Mouse (Mus musculus): ENCODE results near the gene Sertad1.

The Sertad1 gene

DNA sequence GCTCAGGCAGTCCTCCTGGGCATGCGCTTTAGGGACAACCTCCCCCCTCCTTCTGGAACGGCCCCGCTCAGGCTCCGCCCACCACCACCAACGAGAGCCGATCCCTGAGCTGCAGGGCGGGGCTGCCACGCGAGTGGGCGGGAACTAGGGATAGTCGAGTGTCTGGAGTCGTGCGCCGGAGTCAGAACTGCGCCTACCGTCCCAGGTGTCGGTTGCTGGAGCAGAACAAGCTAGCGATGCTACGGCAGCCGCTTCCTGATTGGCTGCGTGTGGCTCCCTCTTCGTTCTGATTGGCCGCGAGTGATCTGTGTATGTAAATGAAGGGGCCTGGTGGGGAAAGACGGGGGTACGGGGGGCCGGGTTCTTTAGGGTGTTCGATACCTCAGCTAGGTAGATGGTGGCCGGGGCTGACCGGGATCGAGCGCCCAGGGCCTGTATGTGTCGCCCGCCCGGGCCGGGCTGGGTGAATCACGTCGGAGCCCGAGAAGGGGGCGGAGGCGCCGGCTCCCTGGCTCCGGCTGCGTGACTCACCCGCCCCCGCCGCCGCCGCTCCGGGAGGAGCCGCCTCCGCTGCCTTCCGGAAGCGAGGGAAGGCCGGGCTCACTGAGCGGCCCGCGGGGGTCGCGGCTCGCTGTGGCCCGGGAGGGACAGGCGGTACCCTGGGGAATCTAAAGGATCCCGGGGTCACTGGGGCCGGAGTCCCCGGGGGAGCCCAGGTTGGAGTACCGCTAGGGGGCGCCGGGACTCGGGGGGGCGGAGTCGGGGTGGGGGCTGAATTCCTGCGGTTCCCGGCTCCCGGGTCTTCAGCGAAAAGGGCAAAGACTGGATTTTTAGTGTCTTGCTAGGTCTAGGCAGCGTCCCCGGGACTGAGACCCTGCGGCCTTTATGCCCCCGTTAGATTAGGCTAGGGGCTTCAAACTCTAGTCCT is at the start of gene Sertad1:
TSS of gene Sertad1 (plus strand) at position 141 of the 928 bp plus-strand sequence.
- peak; percentile 100 for DNase-seq (ENCODE audit: low spot score)

DNA sequence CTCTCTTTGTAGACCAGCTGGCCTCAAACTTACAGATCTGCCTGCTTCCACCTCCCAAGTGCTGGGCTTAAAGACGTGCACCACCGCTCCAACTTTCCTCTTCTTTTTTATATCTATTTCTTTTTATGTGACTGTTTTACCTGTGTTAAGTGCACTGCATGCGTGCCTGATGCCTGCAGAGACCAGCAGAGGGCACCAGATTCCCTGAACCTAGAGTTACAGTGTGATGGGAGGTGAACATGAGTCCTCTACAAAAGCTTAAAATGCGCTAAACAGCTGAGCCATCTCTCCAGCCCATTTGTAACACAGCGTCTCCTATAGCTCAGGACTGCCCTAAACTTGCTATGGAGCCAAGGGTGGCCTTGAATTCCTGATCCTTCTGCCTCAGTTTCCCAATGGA is 49.2 kb upstream of the Sertad1 start:
- DNase-seq (ENCODE audit: low spot score) = no peak

DNA sequence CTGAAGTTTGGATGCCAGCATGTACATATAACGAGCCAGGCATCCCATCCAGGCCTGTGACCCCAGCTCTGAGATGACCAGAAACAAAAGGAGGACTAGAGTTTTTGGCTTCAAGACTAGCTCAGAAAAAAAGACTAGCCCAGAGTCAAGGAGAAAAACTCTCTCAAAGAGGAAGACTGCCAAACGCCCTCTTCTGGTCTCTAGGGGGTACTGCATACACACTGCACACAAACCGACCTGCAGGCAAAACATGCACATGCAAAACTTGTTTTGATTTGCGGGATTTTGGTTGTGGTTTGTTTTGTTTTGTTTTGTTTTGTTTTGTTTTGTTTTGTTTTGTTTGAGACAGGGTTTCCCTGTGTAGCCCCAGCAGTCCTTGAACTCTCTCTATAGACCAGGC is 46.7 kb upstream of the Sertad1 start:
- no peak for DNase-seq (ENCODE audit: low spot score)

DNA sequence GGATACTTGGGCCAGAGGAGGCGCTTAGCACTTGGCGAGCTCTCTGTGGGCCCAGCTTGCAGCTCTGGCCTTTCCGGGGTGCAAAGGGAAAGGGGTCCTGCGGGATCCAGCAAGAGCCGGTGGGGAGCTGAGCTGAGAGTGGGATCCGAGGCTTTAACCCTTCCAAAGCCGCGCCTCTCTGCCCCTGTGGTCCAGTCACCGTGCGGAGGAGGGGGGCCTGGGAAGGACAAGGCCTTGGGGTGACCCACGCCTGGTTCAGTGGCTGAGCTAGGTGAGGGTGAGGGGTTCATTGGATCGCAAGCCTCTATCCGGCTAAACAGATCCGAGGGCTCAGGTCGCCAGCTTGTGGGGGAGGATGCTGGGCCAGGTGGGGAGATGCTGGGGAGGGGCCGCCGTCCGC is 40.7 kb upstream of the Sertad1 start:
- no peak for DNase-seq (ENCODE audit: low spot score)

DNA sequence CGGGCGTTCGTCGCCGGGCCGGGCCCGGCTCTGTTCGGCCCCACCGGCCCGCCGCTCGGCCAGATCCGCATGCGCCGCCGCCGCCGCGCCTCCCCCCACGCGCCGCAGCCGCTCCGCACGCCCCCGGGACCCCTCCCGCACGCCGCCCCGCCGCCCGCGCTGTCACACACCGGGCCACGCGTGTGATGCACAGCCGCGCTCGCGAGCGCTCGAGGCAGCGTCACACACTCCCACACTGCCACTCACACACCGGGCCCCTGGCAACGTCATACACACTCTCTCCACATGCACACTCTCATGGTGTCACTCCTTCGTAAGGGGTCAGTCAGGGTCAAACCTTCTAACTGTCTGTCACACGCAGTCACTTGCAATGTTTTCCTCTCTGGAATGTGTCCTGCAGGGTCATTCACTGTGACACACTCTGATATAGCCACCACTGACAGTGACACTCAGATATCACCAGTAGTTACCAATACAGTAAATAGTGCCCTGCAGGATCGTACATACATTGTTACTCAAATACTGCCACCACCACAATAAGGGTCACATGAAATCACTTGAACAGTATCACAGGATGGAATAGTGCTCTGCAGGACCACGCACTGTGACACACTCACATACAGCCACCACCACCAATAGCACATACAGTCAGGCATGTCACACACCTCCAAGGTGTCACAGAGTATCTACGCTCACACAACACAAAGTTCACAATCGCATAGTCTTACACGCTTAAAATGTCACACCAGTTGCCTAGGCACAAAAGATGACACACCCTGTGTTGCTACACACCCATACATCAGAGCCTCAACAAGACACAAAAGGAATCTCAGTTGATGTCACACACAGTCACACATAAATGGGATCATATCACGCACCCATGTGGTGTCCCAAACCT is 39.9 kb upstream of the Sertad1 start:
- no peak for DNase-seq (ENCODE audit: low spot score)

DNA sequence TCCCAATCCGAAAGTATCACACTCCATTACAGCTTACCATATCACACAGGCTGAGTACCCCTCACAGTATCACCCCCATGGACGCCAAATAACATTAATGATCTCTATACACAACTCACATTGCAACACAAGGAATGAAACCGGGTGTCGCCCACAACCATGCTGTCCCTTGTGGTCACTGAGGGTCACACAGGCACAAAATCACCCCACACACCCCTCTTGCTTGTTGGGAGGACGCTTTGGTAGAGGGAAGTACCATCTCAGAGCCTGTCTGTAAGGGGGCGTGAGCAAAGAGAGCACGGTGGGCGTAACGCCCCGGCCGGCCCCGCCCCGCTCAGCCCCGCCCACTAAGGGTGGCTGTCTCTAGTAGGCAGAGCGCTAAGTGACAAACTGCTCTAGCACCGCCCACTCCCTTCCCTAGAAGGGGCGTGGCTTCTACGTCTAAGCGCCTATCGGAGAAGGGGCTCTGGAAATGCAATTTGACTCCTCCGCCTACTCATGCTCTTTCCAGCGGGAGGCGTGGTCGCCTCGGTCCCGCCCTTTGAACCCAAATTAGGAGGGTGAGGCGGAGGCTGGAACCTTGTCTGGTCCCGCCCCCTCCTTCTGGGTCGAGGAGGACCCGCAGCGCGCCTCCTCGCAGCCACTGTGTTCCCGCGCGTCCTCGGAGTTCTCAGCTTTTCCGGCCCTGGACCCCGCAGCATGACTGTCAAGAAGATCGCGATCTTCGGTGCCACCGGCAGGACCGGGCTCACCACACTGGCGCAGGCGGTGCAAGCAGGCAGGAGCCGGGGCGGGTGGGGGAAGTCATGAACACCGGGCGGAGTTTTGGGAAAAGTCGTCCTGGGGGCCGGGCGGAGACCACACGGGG is 39.1 kb upstream of the Sertad1 start, which contains the start of the genes Sptbn4 and Blvrb:
TSS of gene Sptbn4 (minus strand) at position 268 of the 868 bp plus-strand sequence.
TSS of gene Blvrb (plus strand) at position 560 of the 868 bp plus-strand sequence.
- peak; percentile 96 for DNase-seq (ENCODE audit: low spot score)

DNA sequence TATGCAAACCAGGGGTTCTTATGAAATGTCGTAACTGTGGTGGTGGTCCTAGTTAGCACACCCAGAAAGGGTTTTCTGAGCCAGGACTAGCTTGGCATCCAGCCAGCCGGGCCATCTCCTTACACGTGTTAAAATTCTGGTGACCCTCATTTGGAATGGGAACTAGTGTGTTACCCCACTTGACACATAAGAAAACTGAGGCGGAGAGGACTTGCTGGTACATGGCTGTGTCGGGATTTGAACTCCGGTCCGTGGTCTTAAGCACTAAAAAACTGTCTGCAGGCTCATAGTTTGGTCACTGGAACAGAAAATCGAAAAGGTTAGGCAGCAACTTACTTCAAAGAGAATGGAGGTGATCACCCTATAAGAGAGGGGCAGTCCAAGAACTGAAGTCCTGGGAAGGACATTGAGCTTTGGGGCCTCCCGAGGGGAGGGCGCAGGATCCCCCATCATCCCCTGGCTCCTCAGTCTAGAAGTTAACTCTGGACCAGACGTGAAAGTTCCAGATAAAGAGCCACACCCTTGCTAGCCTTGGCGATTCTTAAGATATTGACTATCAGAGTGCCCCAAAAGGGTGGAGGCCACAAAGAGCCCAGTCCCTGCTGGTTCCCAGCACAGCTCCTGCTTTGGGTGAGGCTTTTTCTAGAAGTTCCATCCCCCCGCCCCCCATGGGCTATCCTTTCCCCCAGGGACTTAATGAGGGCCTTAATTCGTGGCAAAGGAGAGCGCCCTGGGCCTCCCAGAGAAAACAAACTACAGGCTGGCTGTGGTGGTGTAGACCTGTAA is 38.1 kb upstream of the Sertad1 start:
- DNase-seq (ENCODE audit: low spot score) = no peak

DNA sequence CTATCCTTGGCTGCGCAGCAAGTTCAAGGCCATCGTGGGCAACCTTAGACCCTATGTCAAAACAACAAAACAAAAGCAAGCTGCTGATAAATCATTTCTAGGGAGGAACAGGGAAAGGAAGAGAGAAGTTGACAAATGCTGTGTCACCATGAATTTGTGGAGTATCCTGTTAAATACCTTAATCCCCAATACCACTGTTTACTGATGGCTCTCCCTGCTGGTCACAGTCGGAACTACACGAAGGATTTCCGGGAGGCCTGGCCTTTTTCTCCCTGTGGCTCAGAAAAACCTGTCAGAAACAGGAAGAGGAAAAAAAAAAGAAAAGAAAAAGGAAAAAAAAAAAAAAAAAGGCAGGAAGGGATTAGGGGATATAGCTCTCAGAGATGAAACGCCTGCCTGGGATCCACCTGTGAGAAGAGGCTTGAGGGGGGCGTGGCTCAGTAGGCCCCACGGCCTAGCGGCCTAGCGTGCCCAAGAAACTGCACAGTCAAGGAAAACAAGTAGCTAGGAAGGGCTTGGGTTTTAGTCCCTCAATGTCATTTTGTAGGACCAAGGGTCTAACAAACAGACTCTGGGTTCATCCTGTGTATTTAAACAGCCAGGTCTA is 37.4 kb upstream of the Sertad1 start:
- DNase-seq (ENCODE audit: low spot score) = peak; percentile 51

DNA sequence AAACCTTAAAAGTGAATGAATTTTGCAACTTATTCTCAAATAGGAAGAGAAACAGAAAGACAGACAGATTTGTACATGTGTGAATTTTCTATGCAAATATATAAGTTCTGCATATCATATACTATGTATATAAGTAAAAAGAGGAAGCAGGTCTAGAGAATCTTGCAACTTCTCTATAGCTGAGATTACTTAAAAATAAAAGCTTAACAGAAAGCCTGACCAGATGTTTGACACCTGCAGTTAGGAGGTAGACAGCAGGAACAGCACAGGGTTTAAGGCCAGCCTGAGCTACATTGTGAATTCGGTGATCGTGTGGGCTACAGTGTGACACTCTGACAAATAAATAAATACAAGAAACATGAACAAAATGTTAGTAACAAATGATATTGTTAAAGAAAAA is 35.4 kb upstream of the Sertad1 start:
- no peak for DNase-seq (ENCODE audit: low spot score)

DNA sequence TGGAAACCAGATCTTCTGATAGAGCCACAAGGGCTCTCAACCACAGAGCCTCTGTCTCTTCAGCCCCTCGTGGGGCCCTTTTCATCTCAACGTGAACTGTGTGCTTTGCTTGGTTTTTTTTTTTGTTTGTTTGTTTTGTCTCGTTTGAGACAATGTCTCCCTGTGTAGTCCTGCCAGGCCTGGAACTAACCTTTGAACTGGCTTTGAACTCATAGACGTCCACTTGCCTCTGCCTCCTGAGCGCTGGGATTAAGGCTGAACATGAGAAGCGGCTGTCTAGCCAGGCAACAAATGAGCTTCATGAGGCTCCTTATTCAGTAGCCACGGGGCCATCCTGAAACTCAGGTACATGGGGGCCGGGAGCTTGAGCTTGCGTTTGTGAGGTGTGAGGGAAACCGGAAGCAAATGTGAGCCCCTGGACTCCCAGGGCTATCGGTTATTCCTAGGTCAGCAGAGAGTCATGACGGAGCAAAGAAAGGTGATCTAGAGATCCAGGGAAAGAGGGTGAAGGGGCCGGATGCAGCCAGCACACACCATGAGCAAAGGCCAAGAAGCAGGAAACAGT is 34.4 kb upstream of the Sertad1 start:
- no peak for DNase-seq (ENCODE audit: low spot score)

DNA sequence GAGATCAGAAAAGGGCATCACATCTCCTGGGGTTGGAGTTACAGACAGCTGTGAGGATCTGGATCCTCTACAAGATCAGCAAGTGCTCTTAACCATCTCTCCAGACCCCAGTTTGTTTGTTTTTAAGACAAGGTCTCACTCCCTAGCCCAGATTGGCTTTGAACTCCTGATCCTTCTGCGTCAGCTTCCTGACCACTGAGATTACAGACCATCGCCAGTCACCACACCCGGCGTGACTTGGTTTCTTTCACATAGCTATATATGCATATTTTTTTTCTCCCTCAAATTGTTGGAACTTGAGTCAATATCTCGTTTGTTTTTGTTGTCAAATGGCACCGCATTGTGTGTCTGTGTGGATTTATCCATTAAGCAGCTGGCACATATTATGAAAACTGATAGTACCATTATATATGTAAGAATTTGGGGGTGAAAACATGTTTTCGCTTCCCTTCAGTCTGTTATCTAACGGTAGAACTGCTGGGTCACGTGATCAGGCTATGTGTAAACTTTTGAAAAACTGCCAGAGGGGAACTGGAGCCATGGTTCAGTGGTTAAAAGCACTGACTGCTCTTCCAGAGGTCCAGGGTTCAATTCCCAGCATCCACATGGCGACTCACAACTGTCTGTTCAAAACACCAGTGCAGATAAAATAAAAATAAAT is 32.1 kb upstream of the Sertad1 start:
- no peak for DNase-seq (ENCODE audit: low spot score)

DNA sequence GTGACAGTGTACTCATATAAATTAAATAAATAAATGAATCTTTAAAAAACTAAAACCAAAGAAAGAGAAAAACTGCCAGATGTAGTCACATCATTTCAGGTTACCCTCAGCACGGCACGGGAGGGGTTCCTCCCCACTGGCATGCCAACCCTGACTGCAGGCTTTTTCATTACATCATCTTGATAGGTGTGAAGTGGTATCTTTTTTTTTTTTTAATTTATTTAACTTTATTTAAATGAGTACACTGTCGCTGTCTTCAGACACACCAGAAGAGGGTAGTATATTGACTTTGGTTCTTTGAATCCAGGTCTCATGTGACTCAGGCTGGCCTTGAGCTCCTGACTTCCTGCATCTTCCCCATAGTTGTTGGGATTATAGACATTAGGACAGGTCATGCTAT is 31.4 kb upstream of the Sertad1 start:
- no peak for DNase-seq (ENCODE audit: low spot score)

DNA sequence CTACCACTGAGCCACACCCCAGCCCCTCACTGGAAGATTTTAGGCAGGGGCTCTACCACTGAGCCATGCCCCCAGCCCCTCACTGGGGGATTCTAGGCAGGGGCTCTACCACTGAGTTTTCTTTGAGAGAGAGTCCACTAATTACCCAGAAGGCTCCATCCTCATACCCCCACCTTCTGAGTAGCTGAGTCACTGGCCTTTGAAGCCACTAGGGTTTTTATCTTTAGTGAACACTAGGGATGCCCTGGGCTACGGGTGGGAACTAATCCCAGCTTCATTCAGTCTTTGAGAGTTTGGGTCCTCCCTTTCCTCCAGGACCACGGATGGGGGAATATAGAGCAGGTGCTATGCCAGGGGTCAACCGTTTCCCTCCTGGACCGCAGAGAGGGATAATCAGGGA is 28.1 kb upstream of the Sertad1 start:
- no peak for DNase-seq (ENCODE audit: low spot score)

DNA sequence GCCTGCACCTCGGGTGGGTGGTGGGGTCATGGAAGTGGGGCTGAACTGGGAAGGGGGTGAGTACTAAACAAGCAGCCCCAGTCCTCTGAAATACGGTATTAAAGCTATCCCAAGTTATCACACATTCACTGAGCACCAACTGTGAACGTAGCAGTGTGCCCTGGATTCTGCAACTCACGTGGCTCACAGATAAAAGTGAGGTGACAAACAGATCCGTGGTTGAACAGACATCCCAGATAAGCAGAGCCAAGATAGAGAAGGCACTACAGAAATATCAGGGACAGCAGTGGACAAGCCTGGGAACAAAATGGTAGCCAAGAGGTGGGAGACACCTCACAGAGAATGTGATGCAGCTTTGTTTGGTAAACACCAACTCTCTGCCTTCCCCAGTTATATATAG is 27.1 kb upstream of the Sertad1 start:
- no peak for DNase-seq (ENCODE audit: low spot score)

DNA sequence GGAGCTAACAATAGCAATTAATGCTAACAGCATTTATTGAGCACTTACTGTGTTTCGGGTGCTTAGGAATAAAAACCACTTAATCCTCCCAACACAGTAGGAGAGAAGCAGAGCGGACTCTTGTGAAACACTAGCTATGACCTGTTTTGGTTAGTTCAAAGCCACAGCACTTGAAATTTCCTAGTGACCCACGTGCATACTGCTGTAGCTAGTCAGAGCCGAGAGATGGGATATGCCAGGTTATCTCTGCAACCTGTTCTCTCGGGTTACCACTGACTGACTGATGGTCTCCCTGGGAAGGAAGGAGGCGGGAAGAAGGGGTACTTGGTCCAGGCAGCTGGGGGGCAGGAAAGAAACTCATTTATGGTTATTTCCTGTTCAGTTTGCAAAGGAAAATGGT is 26.2 kb upstream of the Sertad1 start:
- DNase-seq (ENCODE audit: low spot score) = no peak

DNA sequence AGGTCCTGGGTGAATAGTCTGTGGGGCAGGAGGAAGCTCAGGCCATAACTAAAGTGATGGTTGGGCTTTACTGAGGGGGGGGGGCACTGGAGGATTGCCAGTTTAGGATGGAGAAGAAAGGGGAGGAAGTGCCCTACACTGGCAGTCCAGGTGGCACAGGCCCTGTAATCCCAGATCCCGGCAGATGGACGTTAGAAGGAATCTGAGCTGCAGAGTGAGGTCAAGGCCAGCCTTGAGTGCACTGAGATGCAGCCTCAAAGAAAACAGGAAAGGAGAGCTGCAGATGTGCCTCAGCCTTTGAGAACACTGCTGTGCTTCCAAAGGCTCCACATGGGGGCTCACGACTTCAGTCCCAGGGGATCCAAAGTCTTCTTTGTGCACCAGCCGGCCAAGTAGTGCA is 19.1 kb upstream of the Sertad1 start:
- DNase-seq (ENCODE audit: low spot score) = no peak

DNA sequence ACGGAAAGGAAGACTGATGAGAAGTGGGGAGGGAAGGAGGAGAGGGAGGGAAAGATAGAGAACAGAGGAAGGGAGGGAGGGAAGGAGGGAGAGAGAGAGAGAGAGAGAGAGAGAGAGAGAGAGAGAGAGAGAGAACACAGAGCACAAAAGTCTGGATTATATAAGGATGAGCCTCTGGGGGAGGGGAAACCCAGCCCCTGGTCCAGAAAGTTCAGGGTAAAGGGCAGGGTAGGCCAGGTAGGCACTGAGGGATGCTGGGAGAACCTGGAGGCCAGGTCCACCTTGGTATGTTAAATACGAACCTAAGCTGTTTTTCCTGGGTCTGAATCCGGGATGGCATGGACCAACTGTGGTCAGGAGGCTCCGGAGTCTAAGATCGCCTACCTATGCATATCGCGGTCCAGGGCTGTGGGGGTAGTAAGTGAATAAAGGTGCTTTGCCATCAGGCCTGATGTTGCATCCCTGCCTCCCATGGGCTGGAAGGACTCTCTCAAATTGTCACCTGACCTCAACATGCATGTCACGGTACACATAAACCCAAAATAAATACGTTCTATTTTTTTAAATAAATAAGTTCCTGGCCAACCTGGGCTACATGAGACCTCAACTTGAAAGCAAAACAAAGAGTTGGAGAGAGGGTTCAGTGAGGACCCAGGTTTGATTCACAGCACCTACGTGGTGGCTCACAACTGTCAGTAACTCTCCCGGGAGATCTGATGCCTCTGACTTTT is 15.2 kb upstream of the Sertad1 start:
- DNase-seq (ENCODE audit: low spot score) = no peak

DNA sequence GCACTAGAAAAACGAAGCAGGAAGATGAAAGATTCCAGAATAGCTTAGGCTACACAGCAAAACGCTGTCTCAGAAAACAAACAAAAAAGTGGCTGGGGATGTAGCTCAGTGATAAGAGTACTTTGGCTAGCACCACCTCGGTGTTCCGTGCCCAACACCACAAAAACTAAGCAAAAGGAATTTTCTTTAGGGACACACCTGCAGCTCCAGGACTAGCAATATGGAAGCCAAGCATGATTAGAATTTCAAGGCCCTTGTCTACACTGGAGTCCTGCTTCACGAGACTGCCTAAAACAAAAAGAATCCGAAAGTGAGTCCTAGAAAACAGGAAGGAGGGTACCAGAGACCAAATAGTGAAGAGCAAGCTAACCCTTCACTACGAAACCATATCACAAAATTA is 14.1 kb upstream of the Sertad1 start:
- no peak for DNase-seq (ENCODE audit: low spot score)
